Mouse (Mus musculus) kidney, embryonic 16.5 days (tissue): ENCODE measurements around the gene Slc40a1. TPM values are rescaled to one million over a fixed set of nuclear protein-coding genes. Genes with fewer than 3 reads are reported as not detected.

Source experiments
- ATAC-seq: fragments of 200-750 bp; cut with Nextera tagmentation; 2 replicates; pipeline ENCODE4 v1.8.0; 2017; ENCODE audit warnings: moderate TSS enrichment; ENCODE audit not compliant: low FRiP score, low TSS enrichment
- H3K27ac ChIP-seq: fragments of 300-500 bp; sonication (generic); 2 replicates; pipeline ENCODE4 v1.5.1; 2014; ENCODE audit warnings: low read length
- H3K27me3 ChIP-seq: fragments of 300-500 bp; sonication (generic); 2 replicates; pipeline ENCODE4 v1.6.1; 2014; ENCODE audit warnings: low read length, control low read depth, mixed read lengths; ENCODE audit not compliant: insufficient read depth
- H3K36me3 ChIP-seq: fragments of 300-500 bp; sonication (generic); 2 replicates; pipeline ENCODE4 v1.6.1; 2014; ENCODE audit warnings: low read length, control low read depth, mixed read lengths; ENCODE audit not compliant: insufficient read depth
- H3K4me1 ChIP-seq: fragments of 300-500 bp; sonication (generic); 2 replicates; pipeline ENCODE4 v1.6.1; 2014; ENCODE audit warnings: low read length, control low read depth, mixed read lengths; ENCODE audit not compliant: insufficient read depth
- H3K4me2 ChIP-seq: fragments of 300-500 bp; sonication (generic); replicated peaks from 2 replicates; pipeline ENCODE4 v1.6.1; 2014; ENCODE audit warnings: low read depth, low read length
- H3K4me3 ChIP-seq: fragments of 300-500 bp; sonication (generic); 2 replicates; pipeline ENCODE4 v1.5.1; 2014; ENCODE audit warnings: mild to moderate bottlenecking, low read length
- H3K9ac ChIP-seq: fragments of 300-500 bp; sonication (generic); replicated peaks from 2 replicates; pipeline ENCODE4 v1.6.1; 2014; ENCODE audit warnings: low read length
- H3K9me3 ChIP-seq: fragments of 300-500 bp; sonication (generic); 2 replicates; pipeline ENCODE4 v1.6.1; 2016; ENCODE audit warnings: low read length, control low read depth
- WGBS: fragments of 180-500 bp; shearing (Covaris S2); extraction: QIAGEN DNeasy Blood & Tissue Kit; methylation state at CpG from one replicate; pipeline ENCODE4 v1.1.7; 2014; 5-methylcytosine and 5-hydroxymethylcytosine counted together
- polyA plus RNA-seq: library from polyadenylated mRNA; unstranded; fragments of >200 nt; fragmentation: Nextera tagmentation; extraction: Ambion mirVana; gene quantifications from 2 replicates; pipeline ENCODE4 v1.2.1, GENCODE M21; 2015

Gene Slc40a1
- polyA plus RNA-seq, 1 experiment from 2014 or later: 111 TPM

- no peaks in the 10 kb centered on the region for H3K9me3 ChIP-seq
- no peak for ATAC-seq
- H3K27ac ChIP-seq: peak overlapping the region; percentile 84
- H3K36me3 ChIP-seq: no peaks in the 10 kb centered on the region
- H3K4me3 ChIP-seq: no peak overlapping the region
- no peak overlapping the region for H3K9ac ChIP-seq
- H3K27me3 ChIP-seq: no peaks in the 10 kb centered on the region
- H3K4me2 ChIP-seq: no peak overlapping the region
- H3K4me1 ChIP-seq: peaks cover 52% of the 10 kb centered on the region
- 53% methylated on average over 3 of the region's 3 CpGs for WGBS
These were observed 57.7 kb downstream of the Slc40a1 start for GRCm38 (mm10) chr1:45868479-45869137.

- Histone ChIP-seq H3K9ac (no peak overlapping the region), H3K4me2 (no peak overlapping the region), H3K27ac (peak overlapping the region; percentile 84), H3K4me3 (no peak overlapping the region), H3K36me3 (no peaks in the 10 kb centered on the region), H3K27me3 (no peaks in the 10 kb centered on the region), H3K9me3 (no peaks in the 10 kb centered on the region), H3K4me1 (peaks cover 52% of the 10 kb centered on the region)
- peak; percentile 55; the same call in 1 of the 2 replicates for ATAC-seq
- WGBS: 23% methylated on average over 1 of the region's 1 CpGs
These were observed 58.3 kb downstream of the Slc40a1 start for GRCm38 (mm10) chr1:45868050-45868449.

- H3K27me3 ChIP-seq: no peaks in the 10 kb centered on the region
- no peak overlapping the region for H3K4me2 ChIP-seq
- no peak overlapping the region for H3K9ac ChIP-seq
- H3K27ac ChIP-seq: peak overlapping the region; percentile 77
- H3K9me3 ChIP-seq: no peaks in the 10 kb centered on the region
- H3K4me1 ChIP-seq: peaks cover 52% of the 10 kb centered on the region
- no peak overlapping the region for H3K4me3 ChIP-seq
- WGBS: 36% methylated on average over 3 of the region's 3 CpGs
- H3K36me3 ChIP-seq: no peaks in the 10 kb centered on the region
- peak; percentile 25; the same call in 1 of the 2 replicates for ATAC-seq
These were observed 59.9 kb downstream of the Slc40a1 start for GRCm38 (mm10) chr1:45866288-45867018.

GRCm38 (mm10) chr1:45865727-45866126 is 60.6 kb downstream of the Slc40a1 start:
- H3K4me2 ChIP-seq: no peak overlapping the region
- peak overlapping the region; percentile 89 for H3K27ac ChIP-seq
- WGBS: 39% methylated on average over 5 of the region's 5 CpGs

GRCm38 (mm10) chr1:45865316-45865715 is 61.0 kb downstream of the Slc40a1 start:
- Histone ChIP-seq H3K27me3 (no peaks in the 10 kb centered on the region), H3K36me3 (no peaks in the 10 kb centered on the region), H3K9me3 (no peaks in the 10 kb centered on the region), H3K4me1 (peaks cover 52% of the 10 kb centered on the region), H3K9ac (0 out of 2 replicates have a peak overlapping the region, but pooled peaks have one; percentile 35), H3K4me3 (no peak overlapping the region), H3K4me2 (no peak overlapping the region), H3K27ac (peak overlapping the region; percentile 89)
- WGBS: 9% methylated on average over 1 of the region's 1 CpGs
- 0 out of 2 replicates have a peak, but pooled peaks have one; percentile 27 for ATAC-seq

More at GRCm38 (mm10) chr1:45865727-45866126, 60.6 kb downstream of the Slc40a1 start:
- Histone ChIP-seq H3K9ac (no peak overlapping the region), H3K27me3 (no peaks in the 10 kb centered on the region), H3K9me3 (no peaks in the 10 kb centered on the region), H3K36me3 (no peaks in the 10 kb centered on the region), H3K4me3 (no peak overlapping the region), H3K4me1 (peaks cover 52% of the 10 kb centered on the region)
- 0 out of 2 replicates have a peak, but pooled peaks have one; percentile 16 for ATAC-seq

- H3K4me2 ChIP-seq: no peak overlapping the region
- H3K27me3 ChIP-seq: no peaks in the 10 kb centered on the region
- no peaks in the 10 kb centered on the region for H3K9me3 ChIP-seq
- peak overlapping the region; percentile 79 for H3K27ac ChIP-seq
- peaks cover 49% of the 10 kb centered on the region for H3K4me1 ChIP-seq
- H3K36me3 ChIP-seq: no peaks in the 10 kb centered on the region
- WGBS: 44% methylated on average over 4 of the region's 4 CpGs
- no peak overlapping the region for H3K9ac ChIP-seq
- H3K4me3 ChIP-seq: no peak overlapping the region
- peak; percentile 73 for ATAC-seq
These were observed 61.7 kb downstream of the Slc40a1 start for GRCm38 (mm10) chr1:45864564-45865014.

- Histone ChIP-seq H3K4me3 (no peak overlapping the region), H3K27ac (no peak overlapping the region), H3K4me1 (peaks cover 41% of the 10 kb centered on the region), H3K9ac (no peak overlapping the region), H3K36me3 (no peaks in the 10 kb centered on the region), H3K27me3 (no peaks in the 10 kb centered on the region), H3K4me2 (no peak overlapping the region), H3K9me3 (no peaks in the 10 kb centered on the region)
- WGBS: 96% methylated on average over 3 of the region's 3 CpGs
- ATAC-seq: no peak
These were observed 62.7 kb downstream of the Slc40a1 start for GRCm38 (mm10) chr1:45863641-45864040.

GRCm38 (mm10) chr1:45861162-45861561 is 65.2 kb downstream of the Slc40a1 start:
- H3K4me2 ChIP-seq: no peak overlapping the region
- no peak for ATAC-seq
- H3K36me3 ChIP-seq: no peaks in the 10 kb centered on the region
- no peak overlapping the region for H3K4me3 ChIP-seq
- no peaks in the 10 kb centered on the region for H3K27me3 ChIP-seq
- H3K4me1 ChIP-seq: peaks cover 19% of the 10 kb centered on the region
- H3K9ac ChIP-seq: no peak overlapping the region
- H3K27ac ChIP-seq: no peak overlapping the region
- no peaks in the 10 kb centered on the region for H3K9me3 ChIP-seq

GRCm38 (mm10) chr1:45860349-45860748 is 66.0 kb downstream of the Slc40a1 start:
- H3K4me3 ChIP-seq: no peak overlapping the region
- WGBS: 49% methylated on average over 5 of the region's 5 CpGs
- no peaks in the 10 kb centered on the region for H3K36me3 ChIP-seq
- H3K27me3 ChIP-seq: no peaks in the 10 kb centered on the region
- H3K27ac ChIP-seq: no peak overlapping the region
- H3K4me1 ChIP-seq: peaks cover 11% of the 10 kb centered on the region
- no peak overlapping the region for H3K4me2 ChIP-seq
- H3K9ac ChIP-seq: no peak overlapping the region
- H3K9me3 ChIP-seq: no peaks in the 10 kb centered on the region
- no peak for ATAC-seq
